Mouse (Mus musculus) spleen, adult 18-20 months (tissue): ENCODE results near the gene Rnf215.
"Not testable (repeated sequence)": the region's sequence is repeated elsewhere in the genome, so short reads cannot be mapped to it uniquely, and the experiment has no call there.

Experiments
- DNase-seq, 2 experiments: peaks; one replicate each; pipeline ENCODE4 v3.0.0; 2022; ENCODE audit warnings: mixed read lengths in 2 of 2

Rnf215 gene

DNA sequence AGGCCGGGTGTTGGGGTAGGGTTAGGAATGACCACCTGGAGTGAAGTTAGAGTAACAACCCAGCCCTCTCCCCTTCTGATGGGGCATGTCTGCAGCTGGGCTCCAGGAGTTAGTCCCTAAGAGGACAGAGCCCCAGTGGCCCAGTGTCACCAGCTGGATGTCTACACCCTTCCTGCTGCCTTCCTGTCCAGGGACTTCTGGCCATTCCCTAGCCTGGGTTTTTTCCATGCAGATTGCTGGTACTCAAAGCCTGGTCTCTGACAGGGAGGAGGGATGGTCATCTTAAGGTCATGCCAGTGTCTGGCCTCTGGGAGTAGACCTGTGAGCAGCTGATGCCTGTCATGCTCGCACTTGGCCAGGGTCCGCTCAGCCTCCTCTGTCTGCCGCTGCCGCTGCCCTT, 13.1 kb downstream of the Rnf215 start:
- no peak for DNase-seq

DNA sequence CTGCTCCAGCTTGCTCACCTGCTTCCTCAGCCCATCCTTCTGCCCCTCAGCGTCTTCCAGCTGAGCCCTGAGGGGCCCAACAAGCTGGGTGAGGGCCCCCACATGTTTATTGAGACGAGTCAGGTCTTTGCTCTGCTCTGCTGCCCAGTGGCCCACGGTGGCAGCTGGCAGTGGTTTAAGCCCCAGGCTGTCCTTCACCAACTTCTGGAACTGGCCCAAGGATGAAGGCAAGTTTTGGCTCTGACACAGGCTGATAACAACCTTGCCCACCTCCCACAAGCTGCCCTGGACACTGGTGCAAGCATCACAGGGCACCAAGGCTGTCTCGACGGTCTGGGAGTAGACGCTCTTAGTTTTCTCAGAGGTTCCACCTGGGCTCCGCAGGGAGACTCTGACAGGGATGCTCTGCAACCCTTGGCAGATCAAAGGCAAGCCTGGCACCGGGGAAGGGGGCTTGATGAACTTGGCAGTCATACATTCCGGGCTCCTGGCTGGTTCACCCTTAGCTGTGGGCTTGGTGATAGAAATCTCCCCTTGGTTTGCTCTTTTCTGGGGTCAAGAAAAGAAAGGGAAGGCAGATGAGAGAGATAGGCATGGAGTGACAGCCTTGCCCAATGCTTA, 13.6 kb downstream of the Rnf215 start:
- no peak for DNase-seq

DNA sequence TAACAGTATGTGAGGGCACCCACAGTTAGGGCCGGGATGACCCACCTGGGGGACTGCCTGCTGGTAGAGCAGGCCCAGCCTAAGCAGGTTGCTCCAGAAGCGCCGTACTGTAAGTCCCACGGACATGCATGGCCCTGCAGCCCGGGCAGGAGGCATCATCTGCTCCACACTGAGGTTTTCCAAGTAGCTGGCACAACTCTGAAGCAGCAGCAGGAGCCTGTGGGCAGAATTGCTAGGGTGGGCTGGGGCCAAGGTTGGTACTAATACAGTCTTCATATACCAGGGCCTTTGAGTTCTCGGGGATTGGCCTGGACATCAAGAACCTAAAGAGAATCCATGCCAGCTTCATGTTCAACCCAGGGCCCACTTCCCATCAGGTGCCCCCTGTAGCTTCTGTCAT, 14.9 kb downstream of the Rnf215 start:
- no peak for DNase-seq

- no peak for DNase-seq
These were observed 18.7 kb downstream of the Rnf215 start for GRCm38 (mm10) chr11:4153694-4154093.

- no peak for DNase-seq
These were observed 20.6 kb downstream of the Rnf215 start for GRCm38 (mm10) chr11:4155641-4156040.

DNA sequence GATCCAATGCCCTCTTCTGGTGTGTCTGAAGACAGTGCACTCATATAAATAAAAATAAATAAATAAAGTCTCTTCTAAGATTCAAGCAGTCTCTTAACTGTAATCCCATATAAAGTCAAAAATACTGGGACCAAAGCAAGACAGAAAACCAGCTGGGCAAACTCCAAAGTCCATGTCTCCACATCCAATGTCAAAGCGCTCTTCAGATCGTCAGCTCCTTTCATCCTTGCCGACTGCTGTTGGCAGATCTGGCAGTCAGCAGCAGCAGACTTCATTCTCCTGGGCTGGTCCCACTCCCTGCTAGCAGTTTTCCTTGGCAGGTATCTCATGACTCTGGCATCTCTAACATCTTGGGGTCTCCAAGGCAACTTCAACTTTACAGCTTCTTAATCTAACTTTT, 23.7 kb downstream of the Rnf215 start:
- no peak for DNase-seq

DNA sequence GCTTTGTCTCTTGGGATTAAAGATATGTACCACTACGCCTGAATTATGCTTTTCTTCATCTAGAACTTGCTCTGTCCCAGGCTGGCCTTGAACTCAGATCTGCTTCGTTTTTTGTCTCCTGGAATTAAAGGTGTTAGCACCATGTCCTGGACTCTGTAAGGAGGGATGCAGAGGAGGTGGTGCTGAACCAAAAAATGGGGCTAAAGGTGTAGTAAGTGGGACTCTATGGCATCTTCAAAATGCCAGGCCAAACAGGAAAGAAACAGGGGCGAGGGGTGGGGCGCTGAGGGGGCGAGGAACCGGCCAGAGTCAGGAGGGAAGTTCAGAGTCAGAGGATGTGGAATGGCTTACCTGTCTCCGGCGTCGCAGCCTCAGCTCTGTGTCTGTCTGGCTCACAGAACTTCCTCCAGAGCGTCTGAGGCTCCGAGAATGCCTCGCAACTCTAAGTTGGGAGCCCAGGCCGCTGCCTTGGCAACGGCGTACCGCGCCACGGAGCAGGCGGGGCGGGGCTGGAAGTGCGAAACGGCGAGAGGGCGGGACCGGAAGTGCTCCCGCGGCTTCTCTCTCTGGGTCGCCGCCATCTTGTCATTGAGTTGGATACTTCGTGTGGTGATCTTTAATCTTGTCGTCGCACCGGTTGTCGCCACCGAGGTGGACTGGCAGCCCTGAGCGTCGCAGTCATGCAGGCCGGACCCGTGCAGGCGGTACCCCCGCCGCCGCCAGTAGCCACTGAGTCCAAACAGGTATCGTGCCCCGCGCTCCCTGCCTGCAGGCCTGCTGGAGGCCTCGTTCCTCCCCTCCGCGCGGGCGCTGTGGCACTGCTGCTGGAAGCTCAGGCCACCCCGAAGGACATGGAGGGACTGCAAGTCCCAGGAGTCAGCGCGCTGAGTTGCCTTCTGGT, 25.1 kb downstream of the Rnf215 start, which contains the start of the genes Ccdc157 and Sf3a1:
TSS of gene Ccdc157 (minus strand) at position 486 of the 901 bp plus-strand sequence.
TSS of gene Sf3a1 (plus strand) at position 543 of the 901 bp plus-strand sequence.
- DNase-seq = peak; percentile 87 to 93

GRCm38 (mm10) chr11:4160758-4161480, 25.9 kb downstream of the Rnf215 start:
- no peak for DNase-seq

DNA sequence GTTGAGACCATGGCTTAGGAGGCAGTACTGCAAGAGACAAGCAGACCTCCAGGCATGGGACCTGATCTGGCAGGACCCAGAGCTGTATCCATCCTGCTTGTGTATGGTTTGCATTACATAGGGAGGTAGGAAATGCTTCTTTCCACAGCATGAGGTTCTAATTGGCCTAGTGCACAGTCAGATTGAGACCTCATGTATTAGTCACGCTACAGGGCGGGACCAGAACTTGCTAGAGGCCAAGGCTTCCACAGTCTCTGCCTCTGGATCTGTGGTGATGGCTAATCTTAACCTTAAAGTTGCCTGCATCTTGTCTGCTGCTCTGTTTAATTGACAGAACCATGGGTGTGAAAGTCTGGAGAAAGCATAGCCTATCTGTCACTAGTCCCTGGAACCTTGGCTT, 29.7 kb downstream of the Rnf215 start:
- no peak for DNase-seq

DNA sequence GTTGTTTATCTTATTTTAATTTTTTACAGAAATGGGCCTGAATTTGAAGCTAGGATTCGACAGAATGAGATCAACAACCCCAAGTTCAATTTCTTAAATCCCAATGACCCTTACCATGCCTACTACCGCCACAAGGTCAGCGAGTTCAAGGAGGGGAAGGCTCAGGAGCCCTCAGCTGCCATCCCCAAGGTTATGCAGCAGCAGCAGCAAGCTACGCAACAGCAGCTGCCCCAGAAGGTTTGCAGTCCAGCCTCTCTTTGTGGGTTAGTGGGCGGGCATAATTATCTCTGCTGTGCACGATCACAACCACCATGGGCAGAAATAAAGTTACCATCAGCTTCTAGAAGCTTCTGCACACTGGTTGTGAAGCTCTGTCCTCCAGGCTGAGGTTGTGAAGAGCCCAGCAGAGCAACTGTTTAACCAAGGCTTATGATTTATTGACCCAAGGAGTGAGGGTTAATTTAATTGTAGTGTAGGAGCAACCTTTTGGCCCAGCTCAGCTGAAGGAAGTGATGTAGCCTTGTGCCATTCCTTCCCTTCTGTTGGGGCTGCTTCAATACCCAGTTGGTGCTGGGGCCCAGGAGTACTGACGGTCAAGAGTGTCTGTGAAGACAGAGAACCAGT, 31.6 kb downstream of the Rnf215 start:
- no peak for DNase-seq

- DNase-seq = no peak
These were observed 39.6 kb downstream of the Rnf215 start for GRCm38 (mm10) chr11:4174586-4174985.

- DNase-seq = no peak
These were observed 42.7 kb downstream of the Rnf215 start for GRCm38 (mm10) chr11:4177716-4178115.

DNA sequence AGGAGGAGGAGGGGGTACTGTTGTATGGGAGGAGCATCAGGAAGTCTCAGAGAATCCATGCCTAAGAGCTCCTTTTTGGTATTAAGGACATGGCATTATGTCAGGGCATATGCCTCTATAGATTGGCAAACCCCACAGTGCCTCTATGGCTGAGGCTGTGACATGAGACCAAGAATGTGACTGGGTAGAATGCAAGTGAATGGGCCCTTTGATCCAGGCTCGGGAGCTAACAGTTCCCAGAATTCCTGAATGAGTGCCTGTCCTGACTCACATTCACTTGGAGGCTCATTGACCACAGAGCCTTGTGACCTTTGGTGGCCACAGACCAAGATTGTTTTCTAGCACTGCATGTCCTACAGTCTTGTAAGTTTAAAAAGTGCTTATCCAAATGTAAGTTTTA, 47.1 kb downstream of the Rnf215 start:
- no peak for DNase-seq

DNA sequence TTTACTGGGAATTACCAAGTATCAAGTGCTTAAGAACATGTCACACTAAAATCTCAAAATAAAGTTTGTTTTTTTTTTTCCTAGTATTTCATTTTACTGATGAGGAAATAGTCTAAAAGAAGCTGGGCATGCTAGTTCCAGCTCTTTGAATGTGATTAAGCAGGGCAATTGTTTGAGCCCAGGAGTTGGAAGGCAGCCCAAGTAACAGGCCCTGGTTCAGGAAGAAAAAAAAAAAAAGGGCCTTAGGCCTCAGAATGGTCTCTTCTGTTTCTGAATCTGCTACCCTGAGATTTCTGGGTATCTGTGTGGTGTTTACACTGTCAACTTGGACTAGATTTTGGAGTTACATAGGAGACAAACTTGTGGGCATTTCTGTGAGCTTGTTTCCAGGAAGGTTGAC, 48.5 kb downstream of the Rnf215 start:
- DNase-seq = no peak

DNA sequence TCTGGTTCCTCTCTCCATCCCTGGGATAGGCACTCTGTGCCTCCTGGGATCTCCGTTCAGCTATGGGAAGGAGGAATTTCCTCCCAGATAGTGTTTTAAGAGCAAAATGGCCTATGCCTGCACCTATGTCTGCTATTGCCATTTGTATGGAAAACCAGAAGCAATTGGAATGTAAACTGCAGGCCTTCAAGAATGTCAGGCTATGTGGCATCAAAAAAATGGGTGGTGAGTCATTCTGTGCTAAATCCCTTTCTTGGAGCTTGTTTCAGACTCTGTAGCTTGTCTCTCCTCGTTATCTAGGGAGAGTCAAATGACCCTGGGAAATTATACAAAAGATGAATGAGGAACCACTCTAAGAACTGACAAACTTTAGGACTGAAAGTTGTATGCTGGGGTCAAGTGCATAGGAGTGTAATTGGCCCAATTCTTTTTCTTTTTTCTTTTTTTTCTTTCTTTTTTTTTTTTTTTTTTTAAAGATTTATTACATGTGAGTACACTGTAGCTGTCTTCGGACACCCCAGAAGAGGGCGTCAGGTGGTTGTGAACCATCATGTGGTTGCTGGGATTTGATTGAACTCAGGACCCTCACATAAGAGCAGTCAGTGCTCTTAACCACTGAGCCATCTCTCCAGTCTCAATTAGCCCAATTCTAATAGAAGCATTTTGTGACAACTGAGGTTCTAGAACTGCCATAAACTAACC, 49.4 kb downstream of the Rnf215 start:
- DNase-seq = no peak

- DNase-seq = not testable (repeated sequence)
These were observed 50.5 kb downstream of the Rnf215 start for GRCm38 (mm10) chr11:4185480-4185879.

GRCm38 (mm10) chr11:4186486-4187317, 51.7 kb downstream of the Rnf215 start, which contains the start of gene Tbc1d10a:
Gene Tbc1d10a (plus strand): TSS chr11:4186789.
- peak; percentile 97 to 98 for DNase-seq

DNA sequence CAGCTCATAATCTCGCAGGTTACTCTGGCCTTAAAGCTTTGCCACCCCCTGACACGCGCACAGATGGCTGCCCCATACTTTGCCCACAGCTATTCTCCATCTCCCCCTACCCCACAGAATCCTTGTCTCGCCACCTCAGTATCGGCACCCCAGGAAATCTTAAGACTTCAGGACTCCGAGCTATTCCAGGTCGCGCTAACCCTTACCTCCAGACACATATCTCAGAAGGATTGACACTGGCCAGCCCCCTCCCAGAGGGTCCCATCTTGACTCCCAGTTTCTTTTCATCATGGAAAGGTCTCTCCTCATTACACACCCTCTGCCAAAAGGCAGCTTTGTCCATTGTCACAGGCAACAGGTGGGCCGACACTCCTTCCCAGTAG, 52.3 kb downstream of the Rnf215 start:
- DNase-seq = no peak

- no peak for DNase-seq
These were observed 54.2 kb downstream of the Rnf215 start for GRCm38 (mm10) chr11:4189182-4189581.

DNA sequence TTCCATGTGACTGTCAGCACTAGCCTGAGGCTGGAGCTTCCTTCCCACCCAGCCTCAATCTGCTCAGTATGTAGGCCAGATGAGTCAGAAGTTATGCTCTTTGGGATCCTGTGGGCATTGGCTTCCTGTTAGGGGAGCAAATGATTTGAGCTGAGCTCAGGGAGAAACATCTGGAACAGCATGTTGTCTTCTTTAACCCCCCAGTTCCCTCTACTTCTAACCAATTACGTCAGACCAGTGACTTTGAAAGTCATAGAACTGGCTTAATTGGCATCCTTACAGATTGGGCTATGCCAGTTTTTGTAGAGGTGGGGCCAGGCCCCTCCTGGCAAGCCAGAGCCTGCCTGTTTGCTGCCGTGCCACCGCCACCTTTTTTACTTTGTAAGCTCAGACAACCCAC, 55.7 kb downstream of the Rnf215 start:
- DNase-seq = no peak
